Mouse (Mus musculus) midbrain, embryonic 16.5 days (tissue): ENCODE measurements around the gene Slc25a47. TPM values are rescaled to one million over a fixed set of nuclear protein-coding genes. Genes with fewer than 3 reads are reported as not detected.
A peak's percentile ranks its signal among the peaks of the same experiment; 100 is the strongest.

Source experiments
- ATAC-seq: fragments of 200-750 bp; cut with Nextera tagmentation; 2 replicates; pipeline ENCODE4 v1.8.0; 2017; ENCODE audit warnings: moderate TSS enrichment
- H3K27ac ChIP-seq: fragments of 300-500 bp; sonication (generic); 2 replicates; pipeline ENCODE4 v1.5.1; 2014; ENCODE audit warnings: mild to moderate bottlenecking, low read length, mixed read lengths
- H3K27me3 ChIP-seq: fragments of 300-500 bp; sonication (generic); 2 replicates; pipeline ENCODE4 v1.6.1; 2014; ENCODE audit warnings: low read depth, low read length, mixed read lengths; ENCODE audit not compliant: control insufficient read depth, insufficient read depth
- H3K36me3 ChIP-seq: fragments of 300-500 bp; sonication (generic); 2 replicates; pipeline ENCODE4 v1.6.1; 2014; ENCODE audit warnings: mild to moderate bottlenecking, low read length, moderate library complexity, mixed read lengths; ENCODE audit not compliant: control insufficient read depth, insufficient read depth
- H3K4me1 ChIP-seq: fragments of 300-500 bp; sonication (generic); 2 replicates; pipeline ENCODE4 v1.6.1; 2014; ENCODE audit warnings: mild to moderate bottlenecking, low read length, mixed read lengths; ENCODE audit not compliant: control insufficient read depth, insufficient read depth
- H3K4me2 ChIP-seq: fragments of 300-500 bp; sonication (generic); 2 replicates; pipeline ENCODE4 v1.6.1; 2014; ENCODE audit warnings: mild to moderate bottlenecking, low read length, mixed read lengths
- H3K4me3 ChIP-seq: fragments of 300-500 bp; sonication (generic); 2 replicates; pipeline ENCODE4 v1.5.1; 2014; ENCODE audit warnings: low read depth, mild to moderate bottlenecking, low read length, moderate library complexity, mixed read lengths
- H3K9ac ChIP-seq: fragments of 300-500 bp; sonication (generic); 2 replicates; pipeline ENCODE4 v1.6.1; 2014; ENCODE audit warnings: low read depth, low read length, mixed read lengths
- H3K9me3 ChIP-seq: fragments of 300-500 bp; sonication (generic); replicated peaks from 2 replicates; pipeline ENCODE4 v1.6.1; 2014; ENCODE audit warnings: mild to moderate bottlenecking, low read length, mixed read lengths; ENCODE audit not compliant: control insufficient read depth, poor library complexity, severe bottlenecking
- WGBS: fragments of 180-500 bp; shearing (Covaris S2); extraction: QIAGEN DNeasy Blood & Tissue Kit; methylation state at CpG from one replicate; pipeline ENCODE4 v1.1.7; 2014; 5-methylcytosine and 5-hydroxymethylcytosine counted together
- microRNA counts: library from miRNA; unstranded; fragments of <30 nt; microRNA quantifications from one replicate; lab custom pipeline; 2016
- microRNA-seq: library from miRNA; unstranded; fragments of <30 nt; microRNA quantifications from one replicate; pipeline ENCODE4, GENCODE M21; 2017
- polyA plus RNA-seq: library from polyadenylated mRNA; unstranded; fragments of >200 nt; fragmentation: Nextera tagmentation; extraction: Ambion mirVana; gene quantifications from 2 replicates; pipeline ENCODE4 v1.2.1, GENCODE M21; 2015

Gene Slc25a47
- polyA plus RNA-seq, 1 experiment from 2014 or later, result 6.4 TPM

DNA sequence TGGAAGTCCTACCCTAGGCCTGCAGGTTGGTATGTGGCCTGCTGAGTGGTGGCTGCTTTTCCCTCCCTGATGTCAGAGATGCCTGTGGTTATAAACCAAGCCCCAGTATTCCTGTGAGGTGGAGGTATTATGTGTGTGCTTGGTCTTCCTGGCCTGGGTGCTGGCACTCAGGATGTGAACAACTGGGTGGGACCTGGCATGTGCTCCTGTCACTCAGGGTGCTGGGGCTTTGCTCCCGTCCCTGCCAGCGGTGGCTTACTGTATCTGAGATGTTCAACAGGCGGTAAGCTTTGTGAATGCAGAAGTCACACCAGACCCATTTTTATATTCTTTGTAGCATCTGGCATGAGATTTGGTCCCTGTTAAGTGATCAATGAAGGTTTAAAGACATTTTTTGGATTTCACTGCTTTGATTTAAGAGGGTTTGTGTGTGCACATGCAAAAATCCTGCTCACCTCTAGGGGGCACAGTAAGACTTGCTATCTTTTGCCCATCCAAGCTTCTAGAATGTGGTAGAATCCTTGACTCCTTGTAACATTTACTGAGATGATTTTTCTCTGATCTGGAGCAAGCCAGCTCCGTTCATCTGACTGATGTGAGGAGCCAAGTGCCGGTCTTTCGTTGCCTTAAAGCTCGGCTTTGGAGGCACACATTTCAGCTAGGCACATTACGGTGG is 67.9 kb downstream of the Slc25a47 start:
- no peak overlapping the region for H3K9ac ChIP-seq
- ATAC-seq, result 0 out of 2 replicates have a peak, but pooled peaks have one; percentile 54
- WGBS, result 58% methylated on average over 8 of the region's 8 CpGs
- no peak overlapping the region for H3K27ac ChIP-seq
- H3K4me1 ChIP-seq, result peaks cover 22% of the 10 kb centered on the region
- H3K9me3 ChIP-seq, result no peaks in the 10 kb centered on the region
- H3K4me2 ChIP-seq, result no peak overlapping the region
- H3K4me3 ChIP-seq, result no peak overlapping the region
- no peaks in the 10 kb centered on the region for H3K36me3 ChIP-seq
- H3K27me3 ChIP-seq, result no peaks in the 10 kb centered on the region

DNA sequence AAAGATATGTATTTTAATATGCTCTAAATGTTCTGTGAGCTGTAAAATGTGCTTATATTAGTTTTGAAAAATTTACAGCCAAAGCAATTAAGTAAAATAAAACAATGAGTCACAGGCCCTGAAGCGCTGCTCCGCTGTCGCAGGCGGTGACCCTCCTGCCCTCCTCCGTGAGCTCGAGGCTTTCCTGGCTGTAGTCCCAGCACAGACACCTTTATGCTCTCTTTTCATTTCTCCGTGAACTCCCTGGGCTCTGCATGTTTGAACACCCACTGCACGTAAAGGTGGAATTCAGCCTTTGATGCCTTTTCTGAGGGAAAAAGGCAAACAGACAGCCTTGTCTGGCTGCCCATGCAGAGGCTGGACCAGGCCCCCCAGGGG is 68.4 kb downstream of the Slc25a47 start:
- Histone ChIP-seq H3K27ac (no peak overlapping the region), H3K4me1 (peaks cover 22% of the 10 kb centered on the region), H3K9me3 (no peaks in the 10 kb centered on the region), H3K4me3 (no peak overlapping the region), H3K9ac (0 out of 2 replicates have a peak overlapping the region, but pooled peaks have one; percentile 11), H3K4me2 (no peak overlapping the region), H3K36me3 (no peaks in the 10 kb centered on the region), H3K27me3 (no peaks in the 10 kb centered on the region)
- ATAC-seq, result no peak; the same call in 1 of the 2 replicates
- WGBS, result 26% methylated on average over 8 of the region's 8 CpGs

DNA sequence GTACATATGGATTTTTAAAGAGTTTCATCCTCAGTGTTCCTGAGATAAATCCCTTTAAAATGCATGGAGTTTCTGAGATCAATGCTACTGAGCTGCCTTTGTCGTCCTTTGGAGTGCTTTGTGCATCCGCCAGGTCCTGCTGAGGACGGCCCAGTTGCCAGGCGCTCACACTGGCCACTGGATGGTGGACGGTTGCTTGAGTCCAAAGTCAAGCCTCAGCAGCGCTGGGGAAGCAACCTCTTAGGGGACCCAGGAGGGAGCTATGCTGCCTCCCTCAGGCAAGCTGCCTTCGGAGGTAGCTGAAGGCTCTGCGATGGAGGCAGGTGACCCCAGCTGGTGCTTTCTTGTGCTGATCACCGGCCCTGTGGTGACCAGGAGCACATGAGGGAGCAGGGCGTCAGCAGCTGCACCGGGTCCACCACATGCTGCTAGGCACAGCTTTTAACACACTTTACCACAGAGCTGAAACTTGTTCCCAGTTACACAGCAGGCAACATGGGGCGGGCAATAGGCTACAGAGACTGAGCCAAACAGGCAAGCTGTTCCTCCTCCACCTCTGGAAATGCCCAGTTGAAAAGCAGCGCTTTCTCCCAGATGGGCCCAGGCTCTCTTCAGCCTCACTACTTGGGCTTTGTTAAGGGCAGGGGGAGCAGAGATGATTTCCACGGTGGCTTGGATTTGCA is 69.9 kb downstream of the Slc25a47 start:
- peak; percentile 23; the same call in 1 of the 2 replicates for ATAC-seq
- Histone ChIP-seq H3K4me1 (peaks cover 22% of the 10 kb centered on the region), H3K36me3 (no peaks in the 10 kb centered on the region), H3K9me3 (no peaks in the 10 kb centered on the region), H3K27ac (no peak overlapping the region; the same call in 1 of the 2 replicates), H3K9ac (no peak overlapping the region; the same call in 1 of the 2 replicates), H3K4me3 (no peak overlapping the region), H3K4me2 (no peak overlapping the region), H3K27me3 (no peaks in the 10 kb centered on the region)
- 10% methylated on average over 14 of the region's 14 CpGs for WGBS

DNA sequence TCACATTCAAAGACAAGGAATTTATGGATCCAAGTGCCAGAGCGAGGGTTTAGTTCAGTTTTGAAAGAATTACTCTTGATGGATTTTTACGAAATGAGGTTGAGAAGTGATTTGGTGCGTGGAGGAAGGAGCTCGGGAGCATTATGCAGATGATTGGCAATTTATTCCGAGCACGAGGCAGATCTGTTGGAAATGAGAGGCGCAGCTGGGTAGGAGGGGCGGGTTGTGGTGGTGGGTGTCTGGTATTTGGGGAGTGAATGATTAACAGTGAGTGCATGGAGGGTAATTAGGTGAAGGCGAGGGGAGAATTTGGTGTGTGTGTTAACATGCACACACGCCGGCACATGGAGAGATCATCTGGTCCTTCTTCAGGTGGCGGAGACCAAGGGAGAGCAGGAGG is 70.6 kb downstream of the Slc25a47 start:
- no peak overlapping the region for H3K27ac ChIP-seq
- ATAC-seq, result no peak
- H3K9ac ChIP-seq, result no peak overlapping the region
- peaks cover 22% of the 10 kb centered on the region for H3K4me1 ChIP-seq
- WGBS, result 28% methylated on average over 12 of the region's 12 CpGs
- no peak overlapping the region for H3K4me3 ChIP-seq
- no peak overlapping the region for H3K4me2 ChIP-seq
- H3K9me3 ChIP-seq, result no peaks in the 10 kb centered on the region
- no peaks in the 10 kb centered on the region for H3K36me3 ChIP-seq
- H3K27me3 ChIP-seq, result no peaks in the 10 kb centered on the region

MicroRNAs encoded within 50 kb of the gene (microRNA counts, 519-probe panel; counts per million panel counts)
- microRNA mmu-miR-345-3p (lab: Ali Mortazavi, UCI) (386 counts per million, percentile 18 among the panel's probes with 10 or more counts), microRNA mmu-miR-345-5p (lab: Ali Mortazavi, UCI) (2,279 counts per million, percentile 67 among the panel's probes with 10 or more counts)

Small RNAs within 50 kb of the gene (microRNA-seq; reads per million reads assigned to microRNA genes)
- 114 reads per million, percentile 56 among the genes with 10 or more reads in this experiment for gene Mir345

Other genes starting within 250 kb of the Slc25a47 start
- 2.9 and 3.3 TPM in 2 replicates for gene Degs2, start 133.7 kb upstream of the Slc25a47 start, polyA plus RNA-seq
- gene Yy1, start 43.1 kb upstream of the Slc25a47 start, polyA plus RNA-seq, result 10.3 and 11.6 TPM in 2 replicates
- 19.0 and 19.8 TPM in 2 replicates for gene Slc25a29, start 163 bp upstream of the Slc25a47 start, polyA plus RNA-seq
- gene Wdr25, start 57.6 kb downstream of the Slc25a47 start, polyA plus RNA-seq, result 4.9 and 6.3 TPM in 2 replicates
- gene Wars, start 58.1 kb downstream of the Slc25a47 start, polyA plus RNA-seq, result 105 and 109 TPM in 2 replicates
- gene Begain, start 232.2 kb downstream of the Slc25a47 start, polyA plus RNA-seq, result 22.1 and 25.4 TPM in 2 replicates